Mouse (Mus musculus) stomach, postnatal 0 days (tissue): ENCODE results near the gene Brdt. TPM values are rescaled to one million over a fixed set of nuclear protein-coding genes. Genes with fewer than 3 reads are reported as not detected.
A peak's percentile ranks its signal among the peaks of the same experiment; 100 is the strongest.

Source experiments
- ATAC-seq: fragments of 200-750 bp; cut with Nextera tagmentation; 2 replicates; pipeline ENCODE4 v1.8.0; 2017; ENCODE audit not compliant: low FRiP score, low TSS enrichment
- DNase-seq: peaks from one replicate; pipeline ENCODE4 v3.0.0-alpha.2; 2016; ENCODE audit warnings: low spot score
- H3K27ac ChIP-seq: fragments of 300-500 bp; sonication (generic); replicated peaks from 2 replicates; pipeline ENCODE4 v1.5.1; 2014; ENCODE audit warnings: mild to moderate bottlenecking, control low read depth
- H3K27me3 ChIP-seq: fragments of 300-500 bp; sonication (generic); 2 replicates; pipeline ENCODE4 v1.6.1; 2014; ENCODE audit warnings: low read length; ENCODE audit not compliant: control insufficient read depth, insufficient read depth
- H3K36me3 ChIP-seq: fragments of 300-500 bp; sonication (generic); 2 replicates; pipeline ENCODE4 v1.6.1; 2014; ENCODE audit warnings: low read length, mixed read lengths; ENCODE audit not compliant: control insufficient read depth, insufficient read depth
- H3K4me1 ChIP-seq: fragments of 300-500 bp; sonication (generic); replicated peaks from 2 replicates; pipeline ENCODE4 v1.6.1; 2014; ENCODE audit warnings: antibody characterized with exemption; ENCODE audit not compliant: control insufficient read depth, insufficient read depth
- H3K4me2 ChIP-seq: fragments of 300-500 bp; sonication (generic); replicated peaks from 2 replicates; pipeline ENCODE4 v1.6.1; 2014; ENCODE audit warnings: low read depth, mild to moderate bottlenecking, control low read depth, moderate library complexity
- H3K4me3 ChIP-seq: fragments of 300-500 bp; sonication (generic); 2 replicates; pipeline ENCODE4 v1.5.1; 2014; ENCODE audit warnings: low read depth, low read length, control low read depth
- H3K9ac ChIP-seq: fragments of 300-500 bp; sonication (generic); 2 replicates; pipeline ENCODE4 v1.6.1; 2014; ENCODE audit warnings: mild to moderate bottlenecking, low read length, control low read depth, mixed read lengths
- H3K9me3 ChIP-seq: fragments of 300-500 bp; sonication (generic); 2 replicates; pipeline ENCODE4 v1.6.1; 2016; ENCODE audit warnings: low read length; ENCODE audit not compliant: control insufficient read depth
- CTCF ChIP-seq: IDR thresholded peaks from 2 replicates; pipeline ENCODE4 v1.5.1; 2016; ENCODE audit warnings: antibody characterized with exemption, low read depth, mild to moderate bottlenecking, moderate library complexity
- EP300 ChIP-seq: optimal IDR thresholded peaks from 2 replicates; pipeline ENCODE3; 2016; ENCODE audit warnings: antibody characterized with exemption
- WGBS: fragments of 180-500 bp; shearing (Covaris S2); extraction: QIAGEN DNeasy Blood & Tissue Kit; methylation state at CpG from one replicate; pipeline ENCODE4 v1.1.7; 2014; 5-methylcytosine and 5-hydroxymethylcytosine counted together
- polyA plus RNA-seq: library from polyadenylated mRNA; unstranded; fragments of >200 nt; fragmentation: Nextera tagmentation; extraction: Ambion mirVana; gene quantifications from 2 replicates; pipeline ENCODE4 v1.2.1, GENCODE M21; 2015

The Brdt gene
- polyA plus RNA-seq, 1 experiment from 2014 or later, result 1.1 TPM

DNA sequence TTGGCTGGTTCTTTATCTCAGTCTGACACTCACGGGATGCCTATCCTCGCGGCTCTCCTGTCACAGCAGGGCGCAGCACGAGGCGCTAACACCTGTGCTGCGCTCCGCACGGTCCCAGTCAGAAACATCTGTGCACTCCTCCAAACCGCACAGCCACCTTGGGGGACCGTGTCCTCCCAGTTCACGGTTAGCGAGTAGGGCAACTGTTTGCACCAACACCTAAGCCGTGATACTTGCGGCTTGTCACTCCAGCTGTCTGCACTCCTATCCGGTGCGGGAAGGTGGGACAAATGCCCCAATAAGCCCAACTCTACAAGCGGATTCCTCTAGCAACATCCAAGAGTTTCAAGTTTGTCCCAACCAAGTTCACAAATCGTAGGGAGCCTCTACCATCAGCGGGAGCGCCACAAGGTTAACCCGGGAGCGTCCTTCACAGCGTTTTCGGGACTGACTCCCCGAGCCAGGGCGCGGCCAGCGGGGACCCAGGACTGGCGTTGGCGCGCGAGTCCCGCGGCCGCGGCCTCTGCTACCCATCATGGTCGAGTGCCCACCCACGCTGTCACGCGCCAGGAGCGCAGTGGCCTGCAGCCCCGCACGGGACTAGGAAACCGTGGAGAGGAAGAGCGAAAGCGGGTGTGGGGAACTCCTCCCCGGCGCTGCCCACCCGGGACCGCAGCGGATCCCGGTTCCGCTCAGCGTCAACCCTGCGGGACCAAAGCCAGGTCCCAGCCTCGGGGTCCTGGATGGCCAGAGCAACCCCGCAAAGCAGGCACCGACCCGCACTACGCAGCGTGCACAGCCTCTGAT is 42.3 kb upstream of the Brdt start:
- peak overlapping the region; percentile 81 for H3K4me2 ChIP-seq
- H3K4me1 ChIP-seq, result no peaks in the 10 kb centered on the region; the same call in 1 of the 2 replicates
- peak; percentile 33 for DNase-seq

DNA sequence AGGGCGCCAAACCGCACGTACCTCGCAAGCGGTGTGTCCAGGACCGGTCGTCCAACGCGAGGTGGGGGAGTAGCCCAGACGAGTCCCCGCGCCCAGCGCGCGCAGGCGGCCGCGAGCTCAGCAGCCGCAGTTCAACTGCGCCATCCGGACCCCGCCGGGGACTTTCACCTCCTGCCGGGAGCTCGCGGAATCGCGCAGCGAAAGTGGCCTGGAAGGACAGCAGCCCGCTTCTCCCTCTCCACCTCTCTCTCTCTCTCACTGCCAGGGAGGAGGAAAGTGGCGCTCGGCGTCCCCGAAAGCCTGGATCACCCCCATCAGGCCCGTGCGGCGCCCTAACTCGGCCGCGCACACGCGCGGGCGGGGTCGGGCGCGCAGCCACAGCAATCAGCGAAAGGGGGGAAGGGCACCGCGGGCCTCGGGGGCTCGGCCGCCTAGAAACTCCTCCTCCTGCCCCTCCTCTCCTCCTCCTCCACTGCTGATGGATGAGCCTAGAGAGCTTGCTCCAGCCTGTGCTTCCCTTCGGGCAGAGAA is 41.7 kb upstream of the Brdt start, which contains the start of gene Tgfbr3:
TSS of gene Tgfbr3 (minus strand) at position 396 of the 531 bp plus-strand sequence.
- Histone ChIP-seq H3K27ac (peak within 1 kb of the TSS; percentile 95), H3K9me3 (no peaks in the 10 kb centered on the region), H3K4me3 (peak within 1 kb of the TSS; percentile 94), H3K9ac (peak within 1 kb of the TSS; percentile 89), H3K27me3 (no peaks in the 10 kb centered on the region), H3K4me1 (no peaks in the 10 kb centered on the region), H3K4me2 (peak within 1 kb of the TSS; percentile 81), H3K36me3 (no peaks in the 10 kb centered on the region)
- DNase-seq, result peak; percentile 85
- peak; percentile 86 for TF ChIP-seq EP300
- TF ChIP-seq CTCF, result peak; percentile 69
- ATAC-seq, result peak; percentile 91
- under 1% methylated on average over 46 of the region's 54 CpGs for WGBS

More for the DNA sequence above, 42.3 kb upstream of the Brdt start:
- ATAC-seq, result no peak; the same call in 1 of the 2 replicates
- no peak for TF ChIP-seq EP300
- TF ChIP-seq CTCF, result no peak
- H3K9ac ChIP-seq, result peak overlapping the region; percentile 89
- peak overlapping the region; percentile 95 for H3K27ac ChIP-seq
- H3K36me3 ChIP-seq, result no peaks in the 10 kb centered on the region
- no peaks in the 10 kb centered on the region for H3K27me3 ChIP-seq
- H3K4me3 ChIP-seq, result peak overlapping the region; percentile 94
- no peaks in the 10 kb centered on the region for H3K9me3 ChIP-seq
- under 1% methylated on average over 58 of the region's 62 CpGs for WGBS

GRCm38 (mm10) chr5:107289986-107290385 is 41.0 kb upstream of the Brdt start:
- DNase-seq (peak; percentile 12), ATAC-seq (no peak)
- Histone ChIP-seq H3K36me3 (no peaks in the 10 kb centered on the region), H3K27me3 (no peaks in the 10 kb centered on the region), H3K9ac (no peak overlapping the region), H3K4me3 (no peak overlapping the region), H3K4me2 (peak overlapping the region; percentile 81), H3K27ac (no peak overlapping the region), H3K9me3 (no peaks in the 10 kb centered on the region), H3K4me1 (no peaks in the 10 kb centered on the region)
- no peak for TF ChIP-seq EP300
- no peak for TF ChIP-seq CTCF
- 46% methylated on average over 8 of the region's 8 CpGs for WGBS

GRCm38 (mm10) chr5:107294041-107294440 is 36.9 kb upstream of the Brdt start:
- H3K27me3 ChIP-seq, result no peaks in the 10 kb centered on the region
- no peak overlapping the region for H3K27ac ChIP-seq
- H3K9me3 ChIP-seq, result no peaks in the 10 kb centered on the region
- no peaks in the 10 kb centered on the region for H3K36me3 ChIP-seq
- no peak overlapping the region for H3K4me2 ChIP-seq
- peaks cover 6% of the 10 kb centered on the region for H3K4me1 ChIP-seq
- H3K4me3 ChIP-seq, result no peak overlapping the region
- DNase-seq, result no peak
- 88% methylated on average over 4 of the region's 4 CpGs for WGBS
- H3K9ac ChIP-seq, result no peak overlapping the region
- no peak for ATAC-seq
- TF ChIP-seq EP300 (no peak), CTCF (no peak)

DNA sequence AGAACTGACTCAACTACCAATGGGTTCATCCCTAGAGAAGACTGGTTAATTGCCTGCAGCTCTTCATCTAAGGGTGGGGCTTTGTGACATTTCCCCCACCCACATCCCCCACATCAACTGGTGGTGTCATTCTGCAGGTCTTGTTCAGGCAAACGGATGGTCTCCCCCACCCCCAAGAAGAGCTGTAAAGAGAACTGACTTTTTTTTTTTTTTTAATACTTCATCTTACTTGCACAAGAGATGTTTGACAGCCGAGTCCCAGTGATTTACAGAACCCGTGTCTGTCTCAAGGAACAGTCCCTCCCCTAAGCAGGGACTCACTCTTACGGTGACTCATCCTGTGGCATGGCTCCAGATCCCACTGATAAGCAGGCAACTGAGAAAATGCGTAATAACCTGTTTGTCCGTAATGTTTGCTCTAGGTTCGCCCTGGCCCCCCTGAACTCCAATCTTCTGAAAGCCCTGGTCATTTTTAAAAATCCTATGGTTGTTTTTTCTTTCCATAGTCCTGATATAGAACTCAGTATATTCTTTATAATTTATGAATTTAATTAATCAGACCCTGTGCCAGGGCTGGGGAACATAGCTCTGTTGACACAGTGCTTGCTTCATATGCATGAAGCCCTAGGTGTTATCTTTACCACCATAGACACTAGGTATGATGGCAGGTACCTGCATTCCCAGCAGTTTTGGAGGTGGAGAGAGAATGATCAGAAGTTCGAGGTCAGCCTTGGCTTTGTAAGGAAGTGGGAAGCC is 35.7 kb upstream of the Brdt start:
- DNase-seq, result peak; percentile 62
- Histone ChIP-seq H3K9me3 (no peaks in the 10 kb centered on the region), H3K4me1 (peaks cover 6% of the 10 kb centered on the region), H3K27ac (0 out of 2 replicates have a peak overlapping the region, but pooled peaks have one; percentile 5), H3K4me3 (no peak overlapping the region), H3K9ac (no peak overlapping the region), H3K36me3 (no peaks in the 10 kb centered on the region), H3K27me3 (no peaks in the 10 kb centered on the region), H3K4me2 (no peak overlapping the region)
- 32% methylated on average over 8 of the region's 8 CpGs for WGBS
- TF ChIP-seq EP300 (no peak), CTCF (no peak)
- peak; percentile 50; the same call in 1 of the 2 replicates for ATAC-seq
